Mouse (Mus musculus) gastrocnemius, postnatal 14 days (tissue): Measurements from ENCODE around the gene Ppp1r21. TPM values are rescaled to one million over a fixed set of nuclear protein-coding genes. Genes with fewer than 3 reads are reported as not detected.

ENCODE experiments used
- DNase-seq: peaks from one replicate; pipeline ENCODE4 v3.0.0; 2021; ENCODE audit warnings: mixed read lengths
- intact Hi-C: fragments of 180-260 bp; cut with DNase I; formaldehyde crosslinking; loops from one replicate; pipeline ENCODE4 v1.15.1; 2025; ENCODE audit warnings: low total_unique reads
- total RNA-seq, 2 experiments: library from RNA; stranded (reverse); gene quantifications; 2 replicates each; pipeline ENCODE4 v1.2.3; 2021

Ppp1r21 gene
- total RNA-seq, 2 experiments from 2014 or later, result 6.1 to 6.6 TPM

- no peak for DNase-seq
- intact Hi-C loops, result loop anchor here (10.0 kb wide), 1 partner anchor 88 kb away; no protein-coding TSS in a partner anchor
Measured at GRCm38 (mm10) chr17:88556688-88557087, 26.8 kb downstream of the Ppp1r21 start.

GRCm38 (mm10) chr17:88558168-88558842 is 28.4 kb downstream of the Ppp1r21 start:
- intact Hi-C loops, result loop anchor here (10.0 kb wide), 1 partner anchor 86 kb away; no protein-coding TSS in a partner anchor
- DNase-seq, result peak; percentile 71

DNA sequence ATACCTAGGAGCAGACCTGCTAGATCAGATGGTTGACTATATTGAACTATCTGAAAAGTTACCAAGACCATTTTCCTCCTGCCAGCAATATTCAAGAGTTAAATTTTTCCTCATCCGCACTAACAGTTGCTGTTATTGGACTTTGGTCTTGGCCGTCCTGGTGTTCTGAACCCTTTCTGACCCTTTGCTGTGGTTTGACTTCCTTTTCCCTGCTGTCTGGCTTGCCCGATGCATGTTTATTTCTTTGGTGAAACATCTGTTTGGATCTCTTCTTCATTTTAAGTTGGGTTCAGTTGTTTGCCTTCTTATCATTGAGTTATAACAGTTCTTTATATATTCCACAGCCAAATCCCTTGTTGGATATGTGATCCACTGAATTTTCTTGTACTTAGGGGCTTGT is 33.7 kb downstream of the Ppp1r21 start:
- DNase-seq, result no peak
- intact Hi-C loops, result no loop called here

DNA sequence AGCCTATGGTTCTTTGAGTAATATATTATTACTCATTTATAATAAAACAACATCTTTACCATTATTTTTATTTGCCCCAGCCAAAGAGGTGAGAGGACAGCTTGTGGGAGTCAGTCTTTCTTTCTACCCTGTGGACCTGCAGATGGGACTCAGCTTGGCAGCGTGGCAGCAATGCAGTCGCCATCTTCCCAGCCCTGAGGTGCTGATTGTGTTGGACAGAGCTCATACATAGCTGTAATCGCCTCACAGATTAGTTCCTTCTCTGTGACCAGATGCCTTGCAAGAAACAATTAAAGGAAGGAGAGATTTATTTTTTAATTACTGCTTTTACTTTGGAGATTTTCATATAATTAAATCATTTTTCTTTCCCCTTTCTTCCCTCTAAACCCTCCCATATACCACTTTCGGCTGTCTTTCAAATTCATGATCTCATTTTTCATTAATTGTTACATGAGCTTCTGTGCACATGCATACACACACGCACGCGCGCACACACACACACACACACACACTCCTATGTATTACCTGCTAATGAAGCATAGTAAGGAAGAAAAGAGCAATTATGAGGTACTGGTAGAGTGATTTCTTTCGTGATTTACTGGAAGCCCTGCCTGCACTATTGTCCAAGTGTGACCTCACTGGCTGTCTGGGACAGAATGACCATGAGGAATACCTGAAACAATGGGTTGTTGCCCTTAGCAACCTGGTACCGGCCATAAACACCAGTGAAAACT is 40.1 kb downstream of the Ppp1r21 start:
- no peak for DNase-seq
- intact Hi-C loops, result no loop called here

- intact Hi-C loops, result no loop called here
- DNase-seq, result no peak
Measured at GRCm38 (mm10) chr17:88570784-88571183, 40.9 kb downstream of the Ppp1r21 start.

DNA sequence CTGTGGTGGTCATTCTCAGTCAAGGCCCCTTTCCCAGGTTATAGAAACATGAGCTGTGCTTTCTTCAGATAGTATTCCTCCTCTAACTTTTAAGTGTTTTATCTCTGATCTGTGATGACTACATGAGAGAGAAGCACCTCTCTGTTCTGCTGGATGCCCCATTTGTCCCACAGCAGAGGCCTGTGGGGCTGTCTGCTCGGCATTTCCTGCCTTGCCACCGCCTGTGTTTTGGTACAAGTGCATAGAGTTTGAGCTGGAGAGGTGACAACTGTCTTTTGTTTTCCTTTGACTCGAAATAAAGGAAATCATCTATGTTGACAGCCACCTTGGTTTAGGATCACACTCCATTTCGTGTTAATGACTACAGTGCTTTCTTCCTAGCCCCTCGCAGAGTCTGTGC is 44.9 kb downstream of the Ppp1r21 start:
- intact Hi-C loops, result no loop called here
- DNase-seq, result no peak

GRCm38 (mm10) chr17:88578522-88579242 is 48.8 kb downstream of the Ppp1r21 start:
- no peak for DNase-seq
- intact Hi-C loops, result no loop called here

DNA sequence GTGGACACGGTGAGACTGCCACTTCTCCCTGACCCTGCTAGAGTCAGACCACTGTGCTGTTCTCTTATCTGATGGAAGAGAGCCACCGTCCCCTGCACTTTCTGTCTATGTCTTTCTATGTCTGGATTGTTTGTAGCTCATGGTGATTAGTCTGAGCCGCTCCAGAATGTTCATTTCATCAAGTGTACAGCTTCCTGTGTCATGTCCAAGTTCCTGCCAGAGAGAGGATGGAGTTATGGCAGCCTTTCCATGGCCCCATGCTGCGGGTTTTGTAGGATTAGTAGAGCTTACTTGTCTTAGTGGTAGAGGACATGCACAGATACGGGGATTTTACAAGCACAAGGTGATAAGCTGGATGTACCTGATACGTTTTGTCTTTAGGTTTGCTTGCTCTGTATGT is 50.6 kb downstream of the Ppp1r21 start:
- intact Hi-C loops, result no loop called here

GRCm38 (mm10) chr17:88581511-88582021 is 51.6 kb downstream of the Ppp1r21 start:
- no peak for DNase-seq
- intact Hi-C loops, result no loop called here

More for the DNA sequence above, 50.6 kb downstream of the Ppp1r21 start:
- DNase-seq, result no peak

DNA sequence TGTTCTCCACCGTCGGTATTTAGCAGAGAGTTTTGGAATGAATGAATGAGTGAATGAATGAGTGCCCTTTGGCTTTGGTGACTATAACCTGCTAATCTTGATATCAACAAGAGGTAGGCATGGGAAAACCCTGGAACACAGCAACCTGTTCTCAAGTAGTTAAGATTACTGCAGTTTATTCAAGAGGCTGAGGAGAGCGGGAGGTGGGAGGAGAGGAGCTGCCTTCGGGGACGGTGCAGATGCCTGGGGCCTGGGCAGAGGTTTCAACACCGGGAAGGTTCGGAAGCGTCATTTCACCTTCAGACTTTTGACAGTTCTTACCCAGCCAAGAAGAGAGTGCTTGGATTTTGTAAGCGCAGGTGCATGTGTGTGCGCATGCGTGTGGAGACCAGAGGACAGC is 53.1 kb downstream of the Ppp1r21 start:
- intact Hi-C loops, result no loop called here
- no peak for DNase-seq

DNA sequence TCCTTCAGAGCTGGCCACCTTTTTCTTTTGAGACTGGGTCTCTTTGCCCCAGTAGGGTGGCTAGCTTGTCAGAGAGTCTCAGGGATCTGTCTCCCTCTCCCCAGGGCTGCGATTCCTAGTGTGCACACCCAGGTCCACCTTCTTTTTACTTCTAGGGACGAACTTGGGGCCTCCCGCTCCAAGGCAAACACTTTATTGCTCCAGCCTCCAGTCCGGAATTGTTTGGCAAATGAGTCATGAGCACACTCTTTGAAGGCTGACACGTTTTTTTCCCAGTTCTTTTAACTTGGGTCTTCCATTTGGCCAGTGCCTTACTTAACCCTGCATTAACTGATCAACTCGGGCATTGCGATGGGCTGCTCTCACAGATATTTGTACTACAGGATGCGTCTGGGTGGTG is 53.5 kb downstream of the Ppp1r21 start:
- DNase-seq, result no peak
- intact Hi-C loops, result no loop called here

DNA sequence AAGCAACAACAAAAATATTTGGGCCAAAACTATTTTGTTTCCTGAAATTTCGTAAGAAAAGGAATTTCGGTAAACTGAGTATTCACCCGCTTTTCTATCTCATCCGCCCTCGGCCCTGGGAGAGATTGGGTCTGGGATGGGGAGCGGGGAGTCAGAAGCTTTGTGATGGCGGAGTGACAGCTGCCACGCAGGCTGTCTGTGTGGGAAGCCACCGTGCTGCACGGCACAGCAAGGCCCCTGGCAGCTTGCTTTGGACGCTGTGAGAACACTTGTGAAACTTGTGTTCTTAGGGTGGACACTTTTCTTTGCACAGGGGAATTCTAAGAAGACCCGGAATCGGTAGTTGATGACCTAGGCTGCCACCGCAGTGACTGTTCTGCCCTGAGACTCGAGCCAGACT is 57.5 kb downstream of the Ppp1r21 start:
- intact Hi-C loops, result no loop called here
- no peak for DNase-seq

DNA sequence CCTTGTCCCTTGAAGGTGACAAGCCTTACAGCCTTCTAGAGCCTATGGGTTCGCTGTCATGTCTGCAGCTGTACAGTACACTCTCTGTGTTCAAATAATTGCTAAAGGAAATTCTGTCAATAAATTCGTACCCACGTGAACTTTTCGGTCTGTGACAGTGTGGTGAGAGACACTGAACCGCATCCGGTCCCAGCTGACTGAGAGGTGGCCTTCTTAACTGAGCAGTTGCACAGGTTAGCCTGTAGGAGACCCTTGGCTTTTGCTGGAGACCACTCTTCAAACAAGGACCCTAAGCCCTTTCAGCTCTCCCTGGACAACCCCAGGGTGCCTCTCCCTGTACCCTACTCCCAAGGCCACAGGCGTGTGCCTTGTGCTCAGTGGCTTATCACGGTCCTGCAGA is 58.3 kb downstream of the Ppp1r21 start:
- no peak for DNase-seq
- intact Hi-C loops, result no loop called here

- no peak for DNase-seq
- intact Hi-C loops, result no loop called here
Measured at GRCm38 (mm10) chr17:88590251-88590650, 60.3 kb downstream of the Ppp1r21 start.

DNA sequence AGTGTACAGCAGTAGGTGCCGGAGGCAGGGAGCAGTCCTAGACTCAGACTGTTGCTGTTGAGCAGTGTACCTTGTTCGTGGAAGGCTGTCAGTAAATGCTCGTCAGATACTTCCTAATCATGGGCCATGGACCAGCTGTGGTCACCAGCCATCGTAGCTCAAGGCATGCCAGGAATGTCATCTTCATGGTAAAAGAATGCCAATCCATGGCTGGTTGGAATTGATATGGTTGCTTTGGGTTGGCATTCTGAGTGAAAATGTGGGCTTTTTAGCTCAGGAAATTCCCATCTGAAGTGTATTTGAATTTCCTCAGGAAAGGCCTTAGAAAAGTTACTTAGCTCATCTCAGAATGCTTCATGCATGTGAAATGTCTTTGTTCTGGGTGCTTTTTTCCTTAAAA is 65.2 kb downstream of the Ppp1r21 start:
- no peak for DNase-seq
- intact Hi-C loops, result no loop called here

- intact Hi-C loops, result no loop called here
Measured at GRCm38 (mm10) chr17:88596068-88596467, 66.2 kb downstream of the Ppp1r21 start.

GRCm38 (mm10) chr17:88596544-88597221 is 66.8 kb downstream of the Ppp1r21 start:
- intact Hi-C loops, result no loop called here
- no peak for DNase-seq

More at GRCm38 (mm10) chr17:88596068-88596467, 66.2 kb downstream of the Ppp1r21 start:
- DNase-seq, result no peak

DNA sequence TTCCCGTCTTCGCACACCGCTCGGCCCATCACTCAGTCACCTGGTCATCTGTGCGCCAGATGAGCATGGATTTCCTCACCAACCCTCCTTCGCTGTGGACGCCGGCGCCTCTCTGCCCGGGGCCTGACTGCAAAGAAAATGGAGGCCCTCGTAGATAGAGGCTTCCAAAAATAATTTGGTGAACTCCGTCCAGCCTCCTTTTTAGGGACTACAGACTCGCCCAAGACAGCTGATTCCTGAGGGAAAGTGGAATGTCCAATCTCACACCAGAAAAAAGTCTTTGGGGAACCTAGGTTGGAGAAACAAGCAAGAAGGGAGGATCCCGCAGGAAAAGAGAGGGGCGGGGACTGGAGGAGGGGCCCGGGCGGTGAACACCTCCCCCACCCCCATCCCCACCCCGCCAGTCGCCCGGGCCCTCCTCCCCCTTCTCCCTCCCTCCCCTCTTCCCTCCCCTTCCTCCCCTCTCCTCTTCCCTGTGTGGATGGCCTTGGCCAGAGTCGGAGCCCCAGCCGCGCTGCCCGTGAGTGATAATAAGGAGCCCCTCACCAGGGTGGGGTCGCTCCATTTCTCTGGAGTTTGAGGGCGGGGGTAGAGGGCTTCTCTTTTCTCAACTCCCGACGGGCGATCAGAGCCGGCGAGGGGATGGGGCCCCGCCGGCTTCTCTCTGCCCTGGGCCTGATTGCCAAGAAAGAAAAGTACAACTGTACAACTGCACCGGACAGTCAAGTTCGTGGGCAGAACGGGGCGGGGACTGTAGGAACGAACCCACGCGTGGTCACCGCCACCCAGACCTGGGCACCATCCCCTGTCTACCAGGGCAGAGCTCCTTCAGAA is 67.5 kb downstream of the Ppp1r21 start, which contains the start of gene Ston1:
Ston1 (plus strand) TSS at position 463 of the 834 bp plus-strand sequence.
- peak; percentile 78 for DNase-seq
- intact Hi-C loops, result no loop called here

DNA sequence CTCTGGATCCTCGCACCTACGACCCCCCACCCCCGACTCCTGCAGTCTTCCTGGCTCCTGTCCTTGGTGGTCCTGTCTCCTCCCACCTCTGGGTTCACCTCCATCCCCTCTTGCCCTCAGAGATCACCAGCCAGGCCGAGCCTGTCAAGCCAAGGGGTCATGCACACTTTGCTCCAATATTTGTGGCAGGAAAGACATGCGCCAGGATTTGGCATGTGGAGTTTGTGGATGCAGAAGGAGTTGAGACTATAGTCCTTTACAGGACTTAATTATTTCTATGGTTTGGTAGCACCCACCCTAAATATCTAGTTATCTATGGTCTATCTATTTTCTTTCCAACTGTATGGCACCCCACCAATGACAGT is 68.1 kb downstream of the Ppp1r21 start:
- no peak for DNase-seq
- intact Hi-C loops, result no loop called here
